Mouse (Mus musculus) spleen, postnatal 10 days (tissue): ENCODE measurements around the gene Opa3.

Source experiments
- DNase-seq, 2 experiments: peaks; one replicate each; pipeline ENCODE4 v3.0.0; 2021 to 2022; ENCODE audit warnings: low spot score in 2 of 2

The Opa3 gene

DNA sequence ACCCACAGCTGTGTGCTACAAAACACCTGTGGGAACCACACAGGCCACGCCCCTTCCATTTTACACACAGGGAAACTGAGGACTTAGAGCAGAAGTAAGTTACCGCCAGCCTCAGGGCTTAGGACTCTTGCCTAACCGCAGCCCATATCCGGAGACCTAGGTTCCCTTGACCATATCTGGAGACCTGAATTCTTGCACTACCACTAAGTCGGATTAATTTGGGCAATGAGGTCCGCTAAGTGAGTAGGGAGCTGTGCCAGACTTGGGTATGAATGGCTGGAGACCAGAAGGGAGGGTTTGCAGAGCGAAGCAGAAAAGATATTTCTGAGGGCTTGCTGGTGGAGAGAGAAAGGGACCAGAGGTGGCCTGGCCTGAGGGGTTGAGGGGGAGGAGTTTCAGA, 13.8 kb upstream of the Opa3 start:
- no peak for DNase-seq

DNA sequence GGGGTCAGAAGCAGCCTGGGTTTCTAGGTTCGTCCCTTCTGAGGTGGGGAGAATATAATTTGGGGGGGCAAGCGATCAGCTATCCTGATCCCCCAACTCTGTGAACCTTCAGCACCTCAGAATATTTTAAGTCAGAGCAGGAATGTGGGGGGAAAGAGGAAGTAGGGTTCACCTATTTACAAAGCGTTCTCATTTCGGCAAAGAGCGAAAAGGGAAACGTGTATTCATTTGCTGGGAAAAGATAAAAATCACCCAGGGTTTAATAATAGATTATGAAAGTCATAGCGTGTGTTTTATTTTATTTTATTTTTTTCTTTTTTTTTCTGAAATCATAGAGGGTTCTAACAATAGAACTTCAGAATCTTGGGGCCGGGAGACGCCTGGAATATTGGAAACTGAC, 13.2 kb upstream of the Opa3 start:
- no peak for DNase-seq

DNA sequence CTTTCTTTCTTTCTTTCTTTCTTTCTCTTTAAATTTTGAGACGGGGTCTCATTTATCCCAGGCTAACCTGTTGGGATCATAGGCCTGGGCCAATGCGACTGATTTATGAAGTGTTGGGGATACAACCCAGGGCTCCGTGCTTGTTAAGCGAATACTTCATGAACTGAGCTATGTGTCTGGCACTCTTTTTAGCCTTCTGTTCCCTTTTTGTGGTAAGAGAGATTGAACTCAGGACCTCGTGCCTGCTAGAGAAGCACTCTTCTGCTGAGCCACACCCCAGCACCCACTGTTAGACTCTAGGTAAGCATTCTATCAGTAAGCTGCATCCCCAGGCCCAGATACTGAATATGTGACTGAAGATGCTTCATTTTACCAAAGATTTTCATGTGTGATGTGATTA, 10.6 kb upstream of the Opa3 start:
- DNase-seq = no peak

DNA sequence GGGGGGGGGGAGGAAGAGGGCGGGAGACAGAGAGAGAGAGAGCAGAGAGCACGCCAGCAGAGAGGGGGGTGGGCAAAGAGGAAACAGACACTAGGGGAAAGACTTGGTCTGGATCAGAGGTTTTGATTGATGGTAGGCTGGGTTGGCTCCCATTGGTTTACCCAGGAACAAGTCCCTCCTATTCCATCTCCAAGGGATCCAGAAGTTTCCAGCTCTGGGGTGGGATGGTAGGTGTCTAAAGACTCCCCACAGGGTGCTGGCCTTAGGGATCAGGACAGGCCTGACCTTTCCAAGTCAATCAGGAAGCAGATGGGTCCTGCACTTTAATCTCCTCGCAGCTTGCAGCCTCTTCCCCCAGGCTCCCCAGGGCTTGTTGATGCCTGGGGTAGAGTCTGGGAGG, 10.2 kb upstream of the Opa3 start:
- DNase-seq = no peak

DNA sequence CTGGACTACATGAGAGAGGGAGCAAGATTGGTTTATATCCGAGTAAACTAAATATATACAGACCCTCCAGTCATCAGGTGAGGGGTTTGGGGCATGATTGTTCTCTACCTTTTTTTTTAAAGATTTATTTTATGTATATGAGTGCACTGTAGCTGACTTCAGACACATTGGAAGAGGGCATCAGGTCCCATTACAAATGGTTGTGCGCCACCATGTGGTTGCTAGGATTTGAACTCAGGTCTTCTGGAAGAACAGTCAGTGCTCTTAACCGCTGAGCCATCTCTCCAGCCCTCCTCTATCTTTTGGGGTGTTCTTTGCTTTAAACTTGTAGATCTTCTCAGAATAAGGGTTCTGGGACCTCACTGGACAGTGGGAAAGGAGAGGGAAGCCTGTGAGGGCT, 8.1 kb upstream of the Opa3 start:
- DNase-seq = no peak

DNA sequence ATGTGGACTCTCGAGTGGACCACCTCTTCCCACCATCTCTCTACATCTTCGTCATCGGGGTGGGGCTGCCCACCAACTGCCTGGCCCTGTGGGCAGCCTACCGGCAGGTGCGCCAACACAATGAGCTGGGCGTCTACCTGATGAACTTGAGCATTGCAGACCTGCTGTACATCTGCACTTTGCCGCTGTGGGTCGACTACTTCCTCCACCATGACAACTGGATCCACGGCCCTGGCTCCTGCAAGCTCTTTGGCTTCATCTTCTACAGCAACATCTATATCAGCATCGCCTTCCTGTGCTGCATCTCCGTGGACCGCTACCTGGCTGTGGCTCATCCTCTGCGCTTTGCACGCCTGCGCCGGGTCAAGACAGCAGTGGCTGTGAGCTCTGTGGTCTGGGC, 5.9 kb upstream of the Opa3 start:
- no peak for DNase-seq

DNA sequence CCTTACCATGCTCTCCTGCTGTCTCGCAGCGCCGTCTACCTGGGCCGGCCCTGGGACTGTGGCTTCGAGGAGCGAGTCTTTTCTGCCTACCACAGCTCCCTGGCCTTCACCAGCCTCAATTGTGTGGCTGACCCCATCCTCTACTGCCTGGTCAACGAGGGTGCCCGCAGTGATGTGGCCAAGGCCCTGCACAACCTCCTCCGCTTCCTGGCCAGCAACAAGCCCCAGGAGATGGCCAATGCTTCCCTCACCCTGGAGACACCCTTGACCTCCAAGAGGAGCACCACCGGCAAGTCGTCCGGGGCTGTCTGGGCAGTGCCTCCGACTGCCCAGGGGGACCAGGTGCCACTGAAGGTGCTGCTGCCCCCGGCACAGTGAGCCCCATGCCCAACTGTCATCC, 5.3 kb upstream of the Opa3 start:
- no peak for DNase-seq

DNA sequence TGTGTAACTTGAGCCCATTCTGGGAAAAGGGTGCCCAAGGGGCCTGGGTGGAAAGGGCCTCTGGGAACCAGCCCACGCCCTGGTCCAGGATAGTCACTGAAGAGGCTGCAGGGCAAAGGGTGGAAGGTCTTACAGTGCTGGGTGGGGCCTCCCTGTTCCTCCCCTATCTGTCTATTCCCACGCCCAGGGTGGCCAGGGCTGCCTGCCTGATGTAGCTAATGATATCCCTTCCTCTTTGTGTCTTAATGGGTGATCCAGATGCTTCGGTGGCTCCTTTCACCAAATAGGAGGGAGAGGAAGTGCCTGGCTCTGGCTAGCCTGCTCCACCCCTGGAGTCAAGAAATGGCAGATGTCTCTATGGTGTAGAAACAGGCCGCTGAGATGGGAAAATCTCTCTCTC, 3.2 kb upstream of the Opa3 start:
- peak in 1 of 2 experiments; percentile 41 for DNase-seq

DNA sequence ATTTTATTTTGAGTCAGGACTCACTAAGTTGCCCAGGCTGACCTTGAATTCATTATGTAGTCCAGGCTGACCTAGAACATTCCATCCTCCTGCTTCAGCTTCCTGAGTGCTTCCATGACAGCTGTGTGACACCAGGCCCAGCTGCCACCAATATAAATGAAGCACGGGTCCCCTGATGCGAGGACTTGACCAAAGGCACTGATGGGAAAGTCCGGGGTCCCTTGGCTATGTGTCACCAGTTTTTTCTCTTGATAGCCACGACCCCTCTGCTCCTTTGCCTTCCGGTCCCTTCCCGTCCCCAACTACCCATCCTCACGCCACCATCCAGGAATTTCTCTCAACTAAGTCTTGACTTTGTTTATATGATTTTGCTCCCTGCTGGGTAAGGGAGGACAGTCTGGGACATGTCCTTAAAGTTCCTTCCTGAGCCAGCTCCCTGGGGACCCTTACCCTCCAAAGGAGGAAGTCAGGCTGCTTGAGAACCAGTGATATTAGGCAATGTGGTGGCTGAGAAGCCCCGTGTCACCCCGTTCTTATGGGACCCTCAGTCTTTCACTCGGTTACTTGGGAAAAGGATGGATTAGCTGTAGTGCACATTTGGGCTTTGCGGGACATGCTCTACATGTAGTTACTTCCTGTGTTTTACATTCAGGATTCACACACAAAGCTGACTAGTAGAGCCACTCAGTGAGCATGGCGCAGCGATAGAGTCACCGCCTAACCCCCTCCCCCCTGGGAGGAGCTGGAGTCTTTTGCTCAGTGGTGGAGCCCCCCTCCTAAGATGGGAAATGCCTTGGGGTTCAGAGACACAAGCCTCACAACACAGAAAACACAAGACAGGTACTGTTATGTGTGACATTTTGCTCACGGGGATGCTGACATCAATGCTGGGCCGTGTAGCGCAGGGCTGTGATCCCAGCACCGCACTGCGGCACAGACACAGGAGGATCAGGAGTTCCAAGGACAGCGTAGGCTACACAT, 1.0 kb upstream of the Opa3 start:
- peak; percentile 31 to 58 for DNase-seq

DNA sequence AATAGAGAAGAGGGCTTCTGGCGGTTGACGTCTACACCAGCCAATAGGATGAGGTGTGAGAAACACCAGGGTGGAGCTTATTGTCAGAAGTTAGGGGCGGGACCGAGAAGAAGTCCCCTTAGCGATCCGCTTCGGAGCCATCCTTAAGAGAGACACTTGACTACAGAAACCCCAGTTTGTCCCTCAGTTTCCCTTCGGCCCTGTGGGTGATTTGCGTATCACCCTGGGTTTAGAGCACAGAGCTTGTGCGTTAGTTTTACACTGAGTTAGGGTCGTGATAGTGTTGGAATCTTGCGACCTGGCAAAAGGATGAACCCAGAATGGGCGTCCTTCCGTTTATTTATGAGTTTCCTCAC, 637 bp downstream of the Opa3 start:
- no peak for DNase-seq

DNA sequence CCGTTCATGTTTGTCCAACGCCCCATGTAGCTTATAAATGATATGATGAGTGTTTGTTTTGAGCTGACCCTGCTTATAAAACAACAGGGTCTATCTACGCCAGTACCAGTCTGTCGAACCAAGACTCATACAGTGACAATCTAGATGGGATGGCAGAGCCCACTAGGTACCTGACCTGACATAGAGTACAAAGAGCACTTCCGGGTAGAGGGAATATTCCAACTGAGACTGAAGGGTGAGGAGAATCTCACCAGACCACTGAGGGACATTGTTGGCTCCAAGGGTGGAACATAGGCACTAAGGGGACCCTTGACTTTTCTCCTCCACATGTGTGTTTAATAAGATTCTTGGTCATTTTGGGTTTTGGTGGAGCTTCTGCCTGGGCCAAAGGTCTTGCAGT, 1.3 kb downstream of the Opa3 start:
- DNase-seq = peak in 1 of 2 experiments; percentile 35

DNA sequence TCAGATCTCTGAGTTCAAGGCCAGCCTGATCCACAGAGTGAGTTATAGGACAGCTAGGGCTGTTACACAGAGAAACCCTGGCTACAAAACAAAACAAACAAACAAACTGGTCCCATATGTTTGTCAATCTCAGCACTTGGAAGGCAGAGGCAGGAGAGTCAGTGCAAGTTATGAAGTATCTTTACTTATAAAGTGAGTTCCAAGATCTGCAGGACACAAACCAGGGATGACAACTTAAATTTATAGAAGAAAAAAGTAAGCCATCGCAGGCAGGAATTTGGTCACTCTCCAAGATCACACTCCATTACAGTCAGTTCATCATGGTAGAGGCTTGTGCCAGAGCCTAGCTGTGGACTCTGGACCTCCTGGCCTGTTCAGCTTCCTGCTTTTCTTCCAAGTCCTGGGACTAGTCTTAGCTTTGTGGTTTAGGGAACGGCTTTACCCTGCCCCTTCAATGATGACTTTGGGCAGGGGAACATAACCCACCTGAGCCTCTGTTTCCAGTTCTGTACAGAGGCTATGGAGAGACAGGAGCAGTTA, 2.0 kb downstream of the Opa3 start:
- no peak for DNase-seq

DNA sequence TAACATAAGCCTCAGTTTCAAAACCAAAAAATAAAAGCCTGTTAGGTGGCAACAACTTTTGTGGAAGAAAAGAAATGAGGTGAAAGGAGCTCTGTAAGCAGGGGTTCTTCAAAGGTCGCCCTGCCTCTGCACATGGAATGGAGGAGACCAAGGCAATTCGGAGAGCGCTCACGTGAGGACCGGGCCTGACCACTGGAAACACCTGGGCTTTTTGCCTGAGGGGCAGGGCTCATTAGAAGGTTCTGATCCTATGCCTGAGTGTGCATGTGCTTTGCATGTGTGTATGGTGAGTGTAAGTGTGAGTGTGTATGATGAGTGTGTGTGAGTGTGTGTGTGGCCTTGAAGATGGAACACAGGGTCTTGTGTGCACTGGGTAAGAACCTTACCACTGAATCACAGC, 2.8 kb downstream of the Opa3 start:
- DNase-seq = no peak

DNA sequence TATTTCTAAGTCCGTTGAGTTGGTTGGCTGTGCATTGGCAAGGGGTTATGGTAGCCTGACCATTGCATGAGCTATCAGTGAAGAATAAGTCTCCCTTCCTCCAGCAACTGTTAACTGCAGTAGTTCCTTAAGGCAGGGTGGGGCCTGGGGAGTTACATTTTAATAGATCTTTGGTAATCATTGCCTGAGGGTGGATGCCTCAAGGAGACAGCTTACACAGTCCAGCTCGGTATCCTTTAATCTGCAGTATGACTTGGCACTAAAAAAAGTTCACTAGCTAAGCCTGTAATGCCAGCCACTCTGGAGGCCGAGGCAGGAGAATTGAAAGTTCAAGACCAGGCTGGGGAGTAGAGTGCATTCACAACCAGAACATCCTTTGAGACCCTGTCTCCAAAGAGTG, 3.7 kb downstream of the Opa3 start:
- no peak for DNase-seq

DNA sequence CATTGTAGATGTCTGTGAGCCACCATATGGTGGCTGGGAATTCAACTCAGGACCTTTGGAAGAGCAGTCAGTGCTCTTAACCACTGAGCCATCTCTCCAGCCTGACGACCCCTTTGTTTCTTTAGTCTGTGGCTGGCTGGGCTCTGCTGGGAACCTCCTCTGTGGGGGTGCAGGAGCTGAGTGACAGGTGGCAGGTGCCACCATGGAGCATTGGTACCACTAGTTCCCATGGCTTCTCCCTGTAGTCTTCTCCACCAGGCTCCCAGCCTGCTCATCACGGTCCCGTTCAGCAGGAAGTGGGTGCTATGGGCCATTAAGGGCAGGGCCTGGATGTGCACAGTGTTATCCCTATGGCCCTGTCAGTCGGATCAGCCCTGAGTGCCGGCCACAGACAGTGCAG, 6.5 kb downstream of the Opa3 start:
- no peak for DNase-seq

DNA sequence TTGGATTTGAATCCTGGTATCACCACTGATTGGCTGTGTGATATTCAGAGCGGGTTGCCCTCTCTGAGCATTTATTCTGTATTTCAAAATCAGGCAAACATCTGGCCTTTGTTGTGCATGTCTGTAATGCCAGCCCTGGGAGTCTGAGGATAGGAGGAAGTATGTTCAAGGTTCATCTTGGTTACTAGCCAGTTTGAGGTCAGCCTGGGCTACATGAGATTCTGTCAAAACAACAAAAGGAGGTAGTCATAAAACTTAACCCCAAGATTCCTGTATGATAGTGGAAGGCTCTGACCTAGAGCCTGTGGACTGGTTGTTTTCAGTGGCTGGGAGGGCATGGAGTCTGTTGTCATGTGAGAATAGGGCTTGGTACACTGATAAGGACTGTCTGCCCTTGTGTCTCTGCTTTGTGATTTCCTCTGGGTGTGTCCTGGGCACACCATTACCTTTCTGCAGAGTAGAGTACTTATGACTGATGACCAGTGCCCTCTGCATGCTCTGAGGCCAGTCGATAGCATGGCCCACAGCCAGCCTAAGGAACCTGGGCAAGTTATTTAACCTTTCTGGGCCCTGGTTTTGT, 7.0 kb downstream of the Opa3 start:
- no peak for DNase-seq

DNA sequence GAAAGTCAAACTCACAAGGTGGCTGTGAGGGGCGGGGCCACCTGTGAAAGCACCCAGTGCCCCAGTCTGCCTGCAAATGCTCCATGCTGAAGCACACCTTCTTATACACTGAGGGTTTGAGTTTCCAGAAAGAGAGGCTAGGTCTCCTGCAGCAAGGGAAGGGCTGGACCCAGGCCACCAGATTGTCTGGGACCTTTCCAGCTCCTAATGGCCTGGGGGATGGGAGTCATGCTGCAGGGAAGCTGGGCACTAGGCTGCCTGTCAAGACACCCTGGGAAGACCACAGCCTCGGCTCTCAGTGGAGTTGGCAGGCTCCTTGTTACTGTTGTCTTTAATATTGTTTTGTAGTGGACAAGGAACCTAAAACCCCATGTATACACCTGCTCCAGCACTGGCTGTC, 8.3 kb downstream of the Opa3 start:
- DNase-seq = no peak

DNA sequence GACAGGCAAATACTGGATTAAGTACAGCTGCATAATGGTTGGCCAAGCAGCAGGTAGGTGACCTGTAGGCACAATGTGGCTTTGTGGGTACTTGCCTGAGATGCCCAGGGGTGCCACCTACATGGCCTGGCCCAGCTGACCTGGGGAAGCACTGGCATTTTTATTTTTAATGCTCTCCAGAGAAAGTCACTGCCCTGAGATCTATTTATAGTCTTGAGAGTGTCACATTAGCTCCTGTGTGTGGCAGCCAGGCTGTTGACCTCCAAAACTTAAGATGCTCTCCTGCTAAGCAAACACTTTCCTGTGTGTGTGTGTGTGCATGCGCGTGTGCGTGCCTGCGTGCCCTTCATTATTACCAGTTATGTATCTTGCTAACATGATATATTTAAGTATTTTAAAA, 10.2 kb downstream of the Opa3 start:
- DNase-seq = no peak

DNA sequence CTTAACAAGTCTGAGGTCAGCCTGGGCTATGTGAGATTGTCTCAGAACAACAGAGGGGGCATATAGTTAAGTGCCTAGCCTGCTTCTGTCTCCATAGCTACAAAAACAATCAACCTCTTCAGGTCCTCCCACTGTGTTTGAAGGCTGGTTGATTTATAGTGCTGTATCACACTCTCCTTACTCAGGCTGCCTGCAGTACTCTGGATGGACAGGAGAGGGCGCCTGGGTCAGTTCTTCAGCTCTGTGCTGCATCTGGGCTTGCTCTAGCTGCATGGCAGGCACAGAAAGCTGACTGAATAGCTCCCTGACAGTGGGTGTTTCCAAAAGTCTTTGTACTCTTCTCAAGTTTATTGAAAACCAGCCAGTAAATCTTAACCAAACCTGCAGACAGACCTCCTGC, 11.3 kb downstream of the Opa3 start:
- peak; percentile 91 to 94 for DNase-seq

DNA sequence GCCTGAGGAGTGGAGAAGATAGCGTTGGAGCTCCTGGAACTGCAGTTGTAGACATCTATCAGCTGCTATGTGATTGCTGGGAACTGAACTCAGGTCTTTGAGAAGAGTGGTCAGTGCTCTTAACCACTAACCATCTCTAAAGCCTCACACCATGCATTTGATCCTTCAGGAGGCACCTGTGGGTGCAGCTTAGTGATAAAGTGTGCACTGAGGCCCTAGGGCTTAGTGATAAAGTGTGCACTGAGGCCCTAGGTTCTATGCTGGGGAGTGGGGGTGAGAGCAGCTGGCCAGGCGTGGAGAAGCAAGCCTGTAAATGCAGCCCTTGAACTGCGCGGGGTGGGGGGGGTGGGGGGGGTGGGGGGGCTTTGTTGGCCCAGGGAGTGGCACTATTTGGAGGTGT, 11.9 kb downstream of the Opa3 start:
- no peak for DNase-seq

DNA sequence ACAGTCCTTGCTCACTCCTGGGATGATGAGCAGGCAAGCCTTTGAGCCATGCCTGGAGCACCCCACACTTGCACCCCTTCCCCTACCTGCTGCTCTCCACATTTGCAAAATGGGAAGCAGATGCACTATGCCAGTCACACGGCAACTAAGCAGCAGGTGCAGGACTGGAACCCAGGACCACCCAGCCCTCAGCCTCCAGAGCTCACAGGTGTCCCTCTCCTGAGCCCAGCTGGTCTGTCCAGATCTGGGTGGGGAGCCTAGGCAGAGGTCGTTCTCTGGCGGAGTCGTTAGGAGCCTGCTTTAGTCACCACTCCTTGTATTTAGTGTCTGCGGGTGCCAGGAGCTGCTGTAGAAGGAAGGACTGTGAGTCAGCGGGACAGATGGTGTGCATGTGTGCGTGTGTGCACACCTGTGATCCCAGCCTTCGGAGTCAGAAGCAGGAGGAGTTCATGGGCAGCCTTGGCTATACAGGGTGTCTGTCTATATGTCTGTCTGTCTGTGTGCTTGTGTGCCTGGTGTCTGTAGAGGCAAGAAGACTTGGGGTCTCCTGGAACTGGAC, 12.8 kb downstream of the Opa3 start:
- DNase-seq = no peak

DNA sequence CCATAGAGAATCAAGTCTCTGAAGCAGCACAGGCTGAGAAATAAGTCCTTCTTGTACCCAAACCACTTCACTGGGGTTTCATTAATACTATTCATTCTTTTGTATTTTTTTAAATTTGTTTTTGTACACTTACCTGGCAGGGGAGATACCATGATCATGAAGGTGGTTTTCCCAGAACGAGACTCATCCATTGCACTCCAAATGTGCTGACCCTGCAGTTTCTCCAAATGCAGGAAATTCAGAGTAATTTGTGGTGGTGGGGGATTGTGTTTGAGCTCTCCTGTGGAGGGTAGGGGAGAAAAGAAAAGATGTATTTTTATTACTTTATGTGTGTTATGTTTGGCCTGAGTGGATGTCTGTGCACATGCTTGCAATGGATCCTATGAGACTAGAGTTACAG, 13.9 kb downstream of the Opa3 start:
- DNase-seq = no peak

DNA sequence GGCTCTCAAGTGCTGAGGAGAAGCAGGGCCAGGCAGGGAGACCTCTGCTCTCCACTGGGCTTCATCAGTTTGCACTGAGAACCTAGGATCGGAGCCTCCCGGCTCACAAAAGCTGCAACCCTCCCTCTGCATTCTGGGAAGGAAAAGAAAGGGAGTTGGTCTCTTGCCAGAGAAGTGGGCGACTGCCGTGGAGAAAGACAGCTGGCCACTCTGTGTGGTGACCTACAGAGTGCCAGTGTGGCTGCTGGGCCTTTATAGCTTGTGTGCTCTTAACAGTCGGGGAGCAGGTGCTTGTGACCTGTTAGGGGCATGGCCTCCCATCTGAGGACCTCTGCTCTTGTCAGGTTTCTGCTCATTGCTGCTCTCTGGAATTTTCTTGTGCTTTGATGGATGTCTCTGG, 15.7 kb downstream of the Opa3 start:
- DNase-seq = no peak
